Mouse (Mus musculus): ENCODE measurements around the gene Gab3. TPM values are rescaled to one million over a fixed set of nuclear protein-coding genes. Genes with fewer than 3 reads are reported as not detected.

Gab3 gene
- polyA plus RNA-seq, 1 experiment from 2014 or later = 1.1 TPM

DNA sequence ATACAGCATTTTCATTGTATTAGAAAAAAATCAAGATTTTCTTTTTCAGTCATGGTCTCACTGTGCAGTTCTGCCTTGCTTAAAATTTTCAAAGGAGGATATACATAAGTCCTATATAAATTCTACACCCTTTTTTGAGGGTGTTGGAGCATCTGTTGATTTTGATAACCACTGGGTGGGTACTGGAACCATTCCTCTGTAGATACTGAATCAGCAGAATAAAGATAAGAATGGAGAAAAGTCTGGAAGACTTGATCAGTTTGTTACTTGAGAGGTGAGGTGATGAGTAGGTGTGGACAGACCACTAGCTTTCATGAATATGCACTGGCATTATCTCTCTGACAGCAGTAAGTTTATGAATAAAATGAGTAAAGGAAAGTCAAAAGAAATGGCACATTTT, 30.3 kb upstream of the Gab3 start:
- Histone ChIP-seq H3K36me3 (ENCODE audit: insufficient read depth, low read length) (0 out of 2 replicates have a peak, but pooled peaks cover 3% of the 10 kb centered on the region), H3K4me3 (replicated peaks; ENCODE audit: low read depth, low read length) (no peak overlapping the region), H3K4me2 (ENCODE audit: low read length) (no peak overlapping the region), H3K4me1 (replicated peaks; ENCODE audit: insufficient read depth, low read length) (no peaks in the 10 kb centered on the region), H3K27ac (no peak overlapping the region), H3K9ac (ENCODE audit: low read depth, low read length) (no peak overlapping the region), H3K9me3 (replicated peaks; ENCODE audit: low read length) (no peaks in the 10 kb centered on the region), H3K27me3 (ENCODE audit: insufficient read depth, low read length) (no peaks in the 10 kb centered on the region)
- ATAC-seq (replicated peaks; ENCODE audit: low FRiP score, low read depth) = no peak
- no peak for TF ChIP-seq CTCF (IDR thresholded peaks at IDR 0.05; ENCODE audit: low read depth)
- no peak for DNase-seq (ENCODE audit: low spot score)

DNA sequence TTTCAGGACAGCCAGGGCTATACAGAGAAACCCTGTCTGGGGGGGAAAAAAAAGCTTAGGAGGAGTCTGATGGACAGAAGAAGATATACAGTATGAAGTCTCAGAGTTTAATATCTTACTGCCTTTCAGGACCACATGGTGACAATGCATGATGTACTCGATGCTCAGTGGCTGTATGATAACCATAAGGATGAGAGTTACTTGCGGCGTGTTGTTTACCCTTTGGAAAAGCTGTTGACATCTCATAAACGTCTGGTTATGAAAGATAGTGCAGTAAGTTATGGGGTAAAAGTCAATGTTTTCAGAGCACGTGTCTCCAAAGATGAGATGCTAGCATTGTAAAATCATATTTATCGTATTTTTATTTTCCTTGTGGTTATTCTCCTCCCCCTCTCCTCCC, 17.0 kb upstream of the Gab3 start:
- Histone ChIP-seq H3K4me3 (replicated peaks; ENCODE audit: low read depth, low read length) (no peak overlapping the region), H3K4me1 (replicated peaks; ENCODE audit: insufficient read depth, low read length) (no peaks in the 10 kb centered on the region), H3K27ac (no peak overlapping the region), H3K4me2 (ENCODE audit: low read length) (no peak overlapping the region), H3K9ac (ENCODE audit: low read depth, low read length) (no peak overlapping the region), H3K36me3 (ENCODE audit: insufficient read depth, low read length) (0 out of 2 replicates have a peak, but pooled peaks cover 5% of the 10 kb centered on the region), H3K9me3 (replicated peaks; ENCODE audit: low read length) (no peaks in the 10 kb centered on the region), H3K27me3 (ENCODE audit: insufficient read depth, low read length) (no peaks in the 10 kb centered on the region)
- 85% methylated on average over 6 of the region's 6 CpGs for WGBS
- TF ChIP-seq CTCF (IDR thresholded peaks at IDR 0.05; ENCODE audit: low read depth) = no peak
- DNase-seq (ENCODE audit: low spot score) (no peak), ATAC-seq (replicated peaks; ENCODE audit: low FRiP score, low read depth) (no peak)

DNA sequence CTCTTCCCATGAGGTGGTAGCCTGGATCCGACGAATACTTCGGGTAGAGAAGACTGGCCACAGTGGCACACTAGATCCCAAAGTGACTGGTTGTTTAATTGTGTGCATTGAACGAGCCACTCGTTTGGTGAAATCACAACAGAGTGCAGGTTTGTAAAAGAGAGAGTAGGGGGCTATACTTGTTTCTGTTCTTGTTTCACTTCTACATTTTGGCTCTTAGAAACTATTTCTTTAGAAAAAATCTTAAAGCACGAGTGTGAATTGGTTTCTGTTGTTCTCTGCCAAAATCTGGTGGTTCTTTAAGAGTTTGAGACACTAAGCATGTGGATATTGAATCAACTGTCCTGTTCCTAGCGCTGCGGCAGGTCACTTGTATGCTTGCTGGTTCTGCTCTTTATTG, 13.5 kb upstream of the Gab3 start:
- no peak for ATAC-seq (replicated peaks; ENCODE audit: low FRiP score, low read depth)
- WGBS = 82% methylated on average over 8 of the region's 8 CpGs
- H3K36me3 ChIP-seq (ENCODE audit: insufficient read depth, low read length) = no peaks in the 10 kb centered on the region
- no peak overlapping the region for H3K9ac ChIP-seq (ENCODE audit: low read depth, low read length)
- no peak overlapping the region for H3K4me3 ChIP-seq (replicated peaks; ENCODE audit: low read depth, low read length)
- H3K27ac ChIP-seq = no peak overlapping the region
- H3K27me3 ChIP-seq (ENCODE audit: insufficient read depth, low read length) = no peaks in the 10 kb centered on the region
- no peak overlapping the region for H3K4me2 ChIP-seq (ENCODE audit: low read length)
- no peaks in the 10 kb centered on the region for H3K4me1 ChIP-seq (replicated peaks; ENCODE audit: insufficient read depth, low read length)
- H3K9me3 ChIP-seq (replicated peaks; ENCODE audit: low read length) = no peaks in the 10 kb centered on the region
- TF ChIP-seq CTCF (IDR thresholded peaks at IDR 0.05; ENCODE audit: low read depth) = no peak
- no peak for DNase-seq (ENCODE audit: low spot score)

DNA sequence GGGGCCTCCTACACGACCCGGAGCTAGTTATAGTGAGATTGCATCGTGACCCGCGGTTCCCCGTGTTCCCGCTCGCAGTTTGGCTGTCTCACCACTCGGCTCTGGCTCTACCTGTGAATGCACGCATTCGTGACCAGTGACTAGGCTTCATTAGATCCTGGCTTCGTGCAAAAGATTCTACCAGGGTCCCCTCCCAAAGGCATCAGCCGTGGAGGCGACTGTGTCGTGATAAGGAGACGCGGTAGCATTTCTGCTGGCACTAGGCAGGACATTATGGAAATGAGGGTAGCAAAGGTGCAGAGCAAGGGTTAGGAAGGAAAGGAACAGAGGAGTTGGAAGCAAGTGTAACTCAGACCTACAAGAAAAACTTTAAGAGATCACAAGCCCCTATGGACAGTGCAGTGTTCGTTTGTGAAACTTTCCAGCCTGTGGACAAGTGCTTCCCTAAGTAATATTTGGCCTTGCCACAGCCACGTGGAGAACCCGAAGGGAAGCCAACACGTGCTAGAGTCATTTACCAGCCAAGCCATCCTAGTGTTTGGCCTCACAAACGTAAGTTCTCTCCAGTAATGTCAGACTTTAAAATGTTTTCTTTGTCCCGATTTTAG, 11.0 kb upstream of the Gab3 start:
- DNase-seq (ENCODE audit: low spot score) (peak; percentile 24), ATAC-seq (replicated peaks; ENCODE audit: low FRiP score, low read depth) (no peak)
- Histone ChIP-seq H3K27me3 (ENCODE audit: insufficient read depth, low read length) (no peaks in the 10 kb centered on the region), H3K4me1 (replicated peaks; ENCODE audit: insufficient read depth, low read length) (no peaks in the 10 kb centered on the region), H3K4me2 (ENCODE audit: low read length) (peak overlapping the region; percentile 65), H3K36me3 (ENCODE audit: insufficient read depth, low read length) (no peaks in the 10 kb centered on the region), H3K27ac (peak overlapping the region; percentile 64), H3K9ac (ENCODE audit: low read depth, low read length) (peak overlapping the region; percentile 52), H3K9me3 (replicated peaks; ENCODE audit: low read length) (no peaks in the 10 kb centered on the region), H3K4me3 (replicated peaks; ENCODE audit: low read depth, low read length) (peak overlapping the region; percentile 47)
- WGBS = 26% methylated on average over 23 of the region's 23 CpGs
- no peak for TF ChIP-seq CTCF (IDR thresholded peaks at IDR 0.05; ENCODE audit: low read depth)

DNA sequence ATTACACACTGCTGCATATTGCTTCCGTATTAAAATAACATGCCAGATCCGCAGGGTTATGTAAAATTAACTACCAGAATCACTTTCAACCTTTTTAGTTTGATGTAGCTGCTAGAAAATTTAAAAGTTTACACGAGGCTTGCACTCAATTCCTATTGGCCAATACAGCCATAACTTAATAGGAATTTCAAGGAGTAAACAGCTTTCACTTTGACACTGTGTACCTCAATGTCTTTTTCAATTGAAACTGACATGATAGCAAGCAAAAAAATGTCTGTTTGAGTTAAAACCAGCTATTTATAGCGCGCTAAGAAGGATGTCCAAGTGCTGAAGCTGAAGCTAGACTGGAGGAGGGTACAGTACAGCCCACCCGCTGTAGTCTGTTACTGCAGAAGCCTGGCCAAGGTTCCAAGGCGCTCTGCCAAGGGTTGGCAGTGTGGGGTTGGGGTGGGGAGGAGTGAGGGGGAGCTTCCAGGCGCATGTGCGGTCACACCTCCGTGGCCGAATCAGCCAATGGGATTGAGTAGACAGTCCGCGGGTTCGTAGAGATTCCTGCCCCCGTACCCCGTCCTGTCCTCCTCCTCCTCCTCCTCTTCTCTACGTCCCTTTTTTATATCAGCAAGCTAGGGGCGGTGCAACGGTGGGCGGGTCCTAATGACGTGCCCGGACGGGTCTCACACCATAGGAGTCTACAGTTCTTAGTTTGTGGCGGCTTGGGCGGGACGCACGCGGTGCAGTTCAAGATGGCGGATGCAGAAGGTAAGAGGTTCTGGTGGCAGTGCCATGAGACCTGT, 10.3 kb upstream of the Gab3 start, which contains the start of gene Dkc1:
Gene Dkc1 (plus strand): TSS at position 486 of the 794 bp plus-strand sequence.
- Histone ChIP-seq H3K27ac (peak within 1 kb of the TSS; percentile 64), H3K4me2 (ENCODE audit: low read length) (peak within 1 kb of the TSS; percentile 65), H3K4me1 (replicated peaks; ENCODE audit: insufficient read depth, low read length) (no peaks in the 10 kb centered on the region), H3K4me3 (replicated peaks; ENCODE audit: low read depth, low read length) (peak within 1 kb of the TSS; percentile 47), H3K36me3 (ENCODE audit: insufficient read depth, low read length) (no peaks in the 10 kb centered on the region), H3K9ac (ENCODE audit: low read depth, low read length) (peak within 1 kb of the TSS; percentile 52), H3K9me3 (replicated peaks; ENCODE audit: low read length) (no peaks in the 10 kb centered on the region), H3K27me3 (ENCODE audit: insufficient read depth, low read length) (no peaks in the 10 kb centered on the region)
- no peak for TF ChIP-seq CTCF (IDR thresholded peaks at IDR 0.05; ENCODE audit: low read depth)
- DNase-seq (ENCODE audit: low spot score) (peak; percentile 94), ATAC-seq (replicated peaks; ENCODE audit: low FRiP score, low read depth) (peak; percentile 100)
- 34% methylated on average over 29 of the region's 29 CpGs for WGBS

DNA sequence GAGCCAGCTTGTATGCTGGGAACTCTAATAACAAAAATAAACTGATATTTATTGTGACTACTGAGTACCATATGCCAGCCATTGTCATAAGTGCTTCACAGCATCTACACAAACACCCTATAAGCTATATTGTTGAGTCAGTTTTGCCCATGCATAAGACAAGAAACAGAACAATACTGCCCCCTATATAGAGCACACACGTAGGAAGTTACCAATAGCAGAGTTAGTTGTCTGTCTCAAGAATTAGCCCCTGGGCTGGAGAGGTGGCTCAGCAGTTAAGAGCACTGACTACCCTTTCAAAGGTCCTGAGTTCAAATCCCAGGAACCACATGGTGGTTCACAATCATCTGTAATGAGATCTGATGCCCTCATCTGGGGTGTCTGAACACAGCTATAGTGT, 396 bp upstream of the Gab3 start:
- Histone ChIP-seq H3K4me2 (ENCODE audit: low read length) (no peak overlapping the region), H3K27ac (no peak overlapping the region), H3K36me3 (ENCODE audit: insufficient read depth, low read length) (no peaks in the 10 kb centered on the region), H3K27me3 (ENCODE audit: insufficient read depth, low read length) (no peaks in the 10 kb centered on the region), H3K4me1 (replicated peaks; ENCODE audit: insufficient read depth, low read length) (no peaks in the 10 kb centered on the region), H3K9me3 (replicated peaks; ENCODE audit: low read length) (no peaks in the 10 kb centered on the region), H3K9ac (ENCODE audit: low read depth, low read length) (no peak overlapping the region), H3K4me3 (replicated peaks; ENCODE audit: low read depth, low read length) (no peak overlapping the region)
- TF ChIP-seq CTCF (IDR thresholded peaks at IDR 0.05; ENCODE audit: low read depth) = peak; percentile 28; the same call in 1 of the 2 replicates
- 35% methylated on average over 1 of the region's 1 CpGs for WGBS
- DNase-seq (ENCODE audit: low spot score) (peak; percentile 2), ATAC-seq (replicated peaks; ENCODE audit: low FRiP score, low read depth) (no peak)

Data from kidney, postnatal 0 days (tissue).